Mouse (Mus musculus) forebrain, embryonic 13.5 days (tissue): ENCODE data around the gene Nomo1. TPM values are rescaled to one million over a fixed set of nuclear protein-coding genes. Genes with fewer than 3 reads are reported as not detected.

Experiments
- ATAC-seq: fragments of 200-750 bp; cut with Nextera tagmentation; 2 replicates; pipeline ENCODE4 v1.8.0; 2017
- H3K27ac ChIP-seq: fragments of 300-500 bp; sonication (generic); 2 replicates; pipeline ENCODE4 v1.5.1; 2015; ENCODE audit warnings: inconsistent platforms, mild to moderate bottlenecking, moderate library complexity
- H3K27me3 ChIP-seq: fragments of 300-500 bp; sonication (generic); 2 replicates; pipeline ENCODE4 v1.6.1; 2015; ENCODE audit warnings: mild to moderate bottlenecking, inconsistent platforms
- H3K36me3 ChIP-seq: fragments of 300-500 bp; sonication (generic); 2 replicates; pipeline ENCODE4 v1.6.1; 2015; ENCODE audit warnings: mild to moderate bottlenecking, inconsistent platforms; ENCODE audit not compliant: poor library complexity, severe bottlenecking
- H3K4me1 ChIP-seq: fragments of 300-500 bp; sonication (generic); 2 replicates; pipeline ENCODE4 v1.6.1; 2015; ENCODE audit warnings: inconsistent platforms
- H3K4me2 ChIP-seq: fragments of 300-500 bp; sonication (generic); 2 replicates; pipeline ENCODE4 v1.6.1; 2015; ENCODE audit warnings: inconsistent platforms, mild to moderate bottlenecking, moderate library complexity
- H3K4me3 ChIP-seq: fragments of 300-500 bp; sonication (generic); 2 replicates; pipeline ENCODE4 v1.5.1; 2015; ENCODE audit warnings: mild to moderate bottlenecking, inconsistent platforms
- H3K9ac ChIP-seq: fragments of 300-500 bp; sonication (generic); 2 replicates; pipeline ENCODE4 v1.6.1; 2015; ENCODE audit warnings: mild to moderate bottlenecking, inconsistent platforms
- H3K9me3 ChIP-seq: fragments of 300-500 bp; sonication (generic); replicated peaks from 2 replicates; pipeline ENCODE4 v1.6.1; 2016; ENCODE audit warnings: inconsistent platforms
- WGBS: fragments of 180-500 bp; shearing (Covaris S2); methylation state at CpG from one replicate; pipeline ENCODE4 v1.1.7; 2015; 5-methylcytosine and 5-hydroxymethylcytosine counted together
- polyA plus RNA-seq: library from polyadenylated mRNA; unstranded; fragments of >200 nt; fragmentation: Nextera tagmentation; extraction: Ambion mirVana; gene quantifications from 2 replicates; pipeline ENCODE4 v1.2.1, GENCODE M21; 2015

Gene Nomo1
- polyA plus RNA-seq, 1 experiment from 2014 or later = 30.7 TPM

- H3K27ac ChIP-seq = no peak overlapping the region
- 15% methylated on average over 3 of the region's 3 CpGs for WGBS
- no peaks in the 10 kb centered on the region for H3K27me3 ChIP-seq
- H3K36me3 ChIP-seq = no peaks in the 10 kb centered on the region
- ATAC-seq = no peak; the same call in 1 of the 2 replicates
- H3K9me3 ChIP-seq = no peaks in the 10 kb centered on the region
- H3K4me3 ChIP-seq = no peak overlapping the region
- no peak overlapping the region; the same call in 1 of the 2 replicates for H3K9ac ChIP-seq
- H3K4me1 ChIP-seq = peaks cover 44% of the 10 kb centered on the region
- no peak overlapping the region for H3K4me2 ChIP-seq
Observed at GRCm38 (mm10) chr7:46131266-46131665, 97.8 kb downstream of the Nomo1 start.

GRCm38 (mm10) chr7:46131806-46132205 lies 98.3 kb downstream of the Nomo1 start:
- Histone ChIP-seq H3K4me1 (peaks cover 44% of the 10 kb centered on the region), H3K36me3 (no peaks in the 10 kb centered on the region), H3K27ac (peak overlapping the region; percentile 10; the same call in 1 of the 2 replicates), H3K9me3 (no peaks in the 10 kb centered on the region), H3K9ac (no peak overlapping the region), H3K4me3 (no peak overlapping the region), H3K4me2 (no peak overlapping the region), H3K27me3 (no peaks in the 10 kb centered on the region)
- 65% methylated on average over 8 of the region's 8 CpGs for WGBS
- ATAC-seq = no peak

- WGBS = 92% methylated on average over 12 of the region's 12 CpGs
- Histone ChIP-seq H3K36me3 (no peaks in the 10 kb centered on the region), H3K27me3 (no peaks in the 10 kb centered on the region), H3K9ac (no peak overlapping the region), H3K4me1 (peaks cover 44% of the 10 kb centered on the region), H3K4me2 (no peak overlapping the region), H3K4me3 (no peak overlapping the region), H3K27ac (peak overlapping the region; percentile 10; the same call in 1 of the 2 replicates), H3K9me3 (no peaks in the 10 kb centered on the region)
- ATAC-seq = no peak
Observed at GRCm38 (mm10) chr7:46132229-46132628, 98.7 kb downstream of the Nomo1 start.

Other genes starting within 250 kb of the Nomo1 start
- 12.4 and 13.1 TPM in 2 replicates for gene Lmtk3, start 250.0 kb upstream of the Nomo1 start, polyA plus RNA-seq
- gene Sult2b1, start 249.0 kb upstream of the Nomo1 start, polyA plus RNA-seq = 4.1 and 4.4 TPM in 2 replicates
- gene Cyth2, start 219.1 kb upstream of the Nomo1 start, polyA plus RNA-seq = 314 and 335 TPM in 2 replicates
- 0.45 and 0.49 TPM in 2 replicates for gene Kcnj14, start 208.9 kb upstream of the Nomo1 start, polyA plus RNA-seq
- gene Grwd1, start 202.8 kb upstream of the Nomo1 start, polyA plus RNA-seq = 49.2 and 53.6 TPM in 2 replicates
- 31.6 and 33.9 TPM in 2 replicates for gene Kdelr1, start 160.9 kb upstream of the Nomo1 start, polyA plus RNA-seq
- 0.48 TPM in 2 replicates for gene Grin2d, start 155.3 kb upstream of the Nomo1 start, polyA plus RNA-seq
- gene Syngr4, start 137.0 kb upstream of the Nomo1 start, polyA plus RNA-seq = 0.62 and 0.92 TPM in 2 replicates
- 3.7 and 4.3 TPM in 2 replicates for gene Tmem143, start 136.8 kb upstream of the Nomo1 start, polyA plus RNA-seq
- 13.2 and 16.6 TPM in 2 replicates for gene Emp3, start 112.3 kb upstream of the Nomo1 start, polyA plus RNA-seq
- 2.5 and 3.5 TPM in 2 replicates for gene Ccdc114, start 109.6 kb upstream of the Nomo1 start, polyA plus RNA-seq
- gene Abcc6, start 3.4 kb upstream of the Nomo1 start, polyA plus RNA-seq = 0.13 and 0.28 TPM in 2 replicates
- gene Kcnj11, start 67.1 kb downstream of the Nomo1 start, polyA plus RNA-seq = 1.1 and 2.6 TPM in 2 replicates
- 6.9 and 10.2 TPM in 2 replicates for gene Abcc8, start 146.3 kb downstream of the Nomo1 start, polyA plus RNA-seq
- 2.7 and 2.8 TPM in 2 replicates for gene Ush1c, start 204.8 kb downstream of the Nomo1 start, polyA plus RNA-seq
- gene Otog, start 207.3 kb downstream of the Nomo1 start, polyA plus RNA-seq = not detected in 2 replicates